Mouse (Mus musculus): Measurements from ENCODE around the gene Prrc2a.

Gene Prrc2a

DNA sequence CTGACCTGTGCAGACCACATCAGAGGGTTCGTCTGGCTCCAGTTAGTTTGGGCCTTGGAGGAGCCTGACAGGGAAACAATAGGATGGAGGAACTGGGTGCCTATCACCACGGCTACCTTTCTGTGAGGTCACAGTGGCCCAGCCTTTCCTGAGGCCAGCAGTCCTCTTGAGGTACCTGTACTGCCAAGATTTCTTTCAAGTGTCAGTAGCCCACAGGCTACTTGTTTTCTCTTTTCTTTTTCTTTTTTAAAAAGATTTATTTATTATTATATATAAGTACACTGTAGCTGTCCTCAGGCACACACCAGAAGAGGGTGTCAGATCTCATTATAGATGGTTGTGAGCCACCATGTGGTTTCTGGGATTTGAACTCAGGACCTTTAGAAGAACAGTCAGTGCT, 11.3 kb upstream of the Prrc2a start, which contains the start of gene Aif1:
Aif1 (minus strand) TSS at position 101 of the 400 bp plus-strand sequence.
- no peaks in the 10 kb centered on the region for H3K36me3 ChIP-seq (ENCODE audit: control insufficient read depth, insufficient read depth, low read length, poor library complexity, severe bottlenecking)
- H3K27me3 ChIP-seq (ENCODE audit: control insufficient read depth, insufficient read depth, low read length, poor library complexity, severe bottlenecking) = no peaks in the 10 kb centered on the region
- DNase-seq (ENCODE audit: low read depth, low spot score) = no peak

DNA sequence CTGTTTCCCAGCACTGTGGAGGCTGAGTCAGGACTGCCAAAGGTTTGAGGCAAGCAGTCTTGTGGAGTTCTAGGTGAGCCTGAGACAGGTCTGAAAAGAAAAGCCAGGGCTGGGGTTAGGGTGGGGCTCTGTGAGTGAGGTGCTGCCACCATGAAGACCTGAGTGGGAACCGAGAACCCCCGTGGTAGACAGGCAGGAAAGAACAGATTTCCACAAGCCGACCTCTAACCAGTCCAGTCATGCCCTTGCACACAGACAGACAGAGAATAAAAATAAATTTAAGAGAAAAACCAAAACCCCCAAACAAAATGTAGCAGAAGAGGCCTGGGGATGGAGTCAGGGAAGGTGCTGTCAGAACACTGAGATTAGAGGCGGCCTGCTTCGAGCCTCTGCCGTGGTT, 10.7 kb upstream of the Prrc2a start:
- DNase-seq (ENCODE audit: low read depth, low spot score) = peak; percentile 36
- no peaks in the 10 kb centered on the region for H3K27me3 ChIP-seq (ENCODE audit: control insufficient read depth, insufficient read depth, low read length, poor library complexity, severe bottlenecking)
- no peaks in the 10 kb centered on the region for H3K36me3 ChIP-seq (ENCODE audit: control insufficient read depth, insufficient read depth, low read length, poor library complexity, severe bottlenecking)

DNA sequence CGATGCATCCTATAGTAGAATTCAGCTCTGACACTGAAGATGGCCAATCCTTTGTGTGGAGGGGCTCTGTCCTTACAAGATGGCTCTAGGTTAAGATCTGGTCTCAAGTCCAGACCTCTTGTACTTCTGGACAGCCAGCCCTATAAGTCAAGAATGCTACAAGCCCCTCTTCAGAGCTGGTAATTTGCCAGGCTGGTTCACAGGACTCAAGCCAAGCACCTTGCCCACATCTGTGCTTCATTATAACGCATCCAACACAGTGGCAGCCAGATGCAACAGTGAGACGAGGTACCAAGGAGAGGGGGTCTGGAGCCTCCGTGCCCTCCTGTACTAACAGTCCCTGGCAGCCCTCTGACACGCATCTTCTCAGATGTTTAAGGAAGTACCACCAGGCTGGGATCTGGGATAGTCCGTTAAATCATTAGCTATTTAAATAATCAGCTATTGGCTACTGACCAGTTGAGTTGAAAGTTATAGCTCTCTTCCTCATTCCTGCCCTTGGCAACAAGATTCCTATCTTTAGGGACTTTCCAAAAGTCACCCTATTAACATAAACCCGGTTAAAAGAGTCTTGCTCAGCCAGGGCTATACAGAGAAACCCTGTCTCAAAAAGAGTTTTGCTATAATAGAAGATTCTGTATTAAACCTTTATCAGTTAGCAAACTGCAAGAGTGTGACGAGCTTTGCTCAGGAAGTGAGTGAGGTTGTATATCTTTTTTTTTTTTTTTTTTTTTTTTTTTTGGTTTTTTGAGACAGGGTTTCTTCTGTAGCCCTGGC, 9.7 kb upstream of the Prrc2a start:
- H3K27me3 ChIP-seq (ENCODE audit: control insufficient read depth, insufficient read depth, low read length, poor library complexity, severe bottlenecking) = no peaks in the 10 kb centered on the region
- no peak for DNase-seq (ENCODE audit: low read depth, low spot score)

GRCm38 (mm10) chr17:35173329-35173728, 8.6 kb upstream of the Prrc2a start:
- Histone ChIP-seq H3K27me3 (ENCODE audit: control insufficient read depth, insufficient read depth, low read length, poor library complexity, severe bottlenecking) (no peaks in the 10 kb centered on the region), H3K36me3 (ENCODE audit: control insufficient read depth, insufficient read depth, low read length, poor library complexity, severe bottlenecking) (no peaks in the 10 kb centered on the region)
- peak; percentile 74 for DNase-seq (ENCODE audit: low read depth, low spot score)

More for the DNA sequence above, 9.7 kb upstream of the Prrc2a start:
- H3K36me3 ChIP-seq (ENCODE audit: control insufficient read depth, insufficient read depth, low read length, poor library complexity, severe bottlenecking) = no peaks in the 10 kb centered on the region

GRCm38 (mm10) chr17:35172445-35173234, 7.9 kb upstream of the Prrc2a start:
- DNase-seq (ENCODE audit: low read depth, low spot score) = peak; percentile 45
- Histone ChIP-seq H3K36me3 (ENCODE audit: control insufficient read depth, insufficient read depth, low read length, poor library complexity, severe bottlenecking) (no peaks in the 10 kb centered on the region), H3K27me3 (ENCODE audit: control insufficient read depth, insufficient read depth, low read length, poor library complexity, severe bottlenecking) (no peaks in the 10 kb centered on the region)

GRCm38 (mm10) chr17:35168541-35169207, 4.0 kb upstream of the Prrc2a start:
- H3K36me3 ChIP-seq (ENCODE audit: control insufficient read depth, insufficient read depth, low read length, poor library complexity, severe bottlenecking) = no peaks in the 10 kb centered on the region
- no peaks in the 10 kb centered on the region for H3K27me3 ChIP-seq (ENCODE audit: control insufficient read depth, insufficient read depth, low read length, poor library complexity, severe bottlenecking)
- DNase-seq (ENCODE audit: low read depth, low spot score) = peak; percentile 89

DNA sequence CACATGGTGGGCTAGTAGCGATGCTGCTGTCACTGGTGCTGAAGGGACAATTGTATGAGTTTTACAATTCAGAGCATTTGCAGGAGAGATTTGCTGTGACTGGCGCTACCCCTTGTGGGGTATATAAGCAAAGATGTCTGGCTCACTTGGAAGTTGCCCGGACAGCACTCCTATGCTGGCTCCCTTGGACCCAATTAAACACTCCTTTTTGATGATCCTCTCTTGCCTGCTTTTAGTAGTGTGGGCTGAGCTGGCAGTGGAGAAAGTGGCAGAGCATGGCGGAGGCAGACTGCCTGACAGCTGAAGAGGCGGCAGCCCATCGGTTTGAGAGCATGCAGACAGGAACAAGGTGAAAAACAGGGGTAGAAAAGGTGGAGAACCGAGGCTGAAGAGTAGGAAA, 3.1 kb upstream of the Prrc2a start:
- H3K36me3 ChIP-seq (ENCODE audit: control insufficient read depth, insufficient read depth, low read length, poor library complexity, severe bottlenecking) = no peaks in the 10 kb centered on the region
- no peaks in the 10 kb centered on the region for H3K27me3 ChIP-seq (ENCODE audit: control insufficient read depth, insufficient read depth, low read length, poor library complexity, severe bottlenecking)
- DNase-seq (ENCODE audit: low read depth, low spot score) = no peak

DNA sequence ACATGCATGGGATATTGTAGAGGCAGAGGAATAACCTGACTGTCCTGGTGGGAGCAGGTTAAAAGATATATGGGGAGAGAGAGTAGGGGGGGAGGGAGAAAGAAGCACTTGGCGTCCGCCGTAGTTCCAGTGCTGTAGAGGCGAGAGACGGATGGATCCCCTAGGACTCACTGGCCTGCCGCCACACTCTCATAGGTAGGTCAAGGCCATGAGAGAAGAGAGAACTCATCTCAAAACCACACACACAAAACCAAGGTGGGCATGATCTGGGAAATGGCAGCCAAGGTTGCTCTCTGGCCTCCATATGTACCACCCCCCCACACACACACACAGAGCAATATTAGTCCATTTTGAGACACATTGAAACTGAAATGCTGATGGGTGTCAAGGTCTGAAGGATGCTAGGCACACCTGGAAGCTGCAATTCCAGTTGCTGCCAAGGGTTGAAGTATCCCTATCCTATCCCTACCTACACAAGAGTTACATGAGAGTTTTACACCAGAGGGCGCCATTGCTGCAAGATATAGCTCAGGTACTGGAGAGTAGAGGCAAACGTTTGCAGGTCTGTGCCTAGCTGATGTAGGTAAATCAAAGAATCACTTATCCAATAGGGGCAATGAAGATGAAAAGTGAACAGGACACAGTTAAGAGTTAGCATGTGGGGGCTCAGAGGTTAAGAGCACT, 1.8 kb upstream of the Prrc2a start:
- H3K27me3 ChIP-seq (ENCODE audit: control insufficient read depth, insufficient read depth, low read length, poor library complexity, severe bottlenecking) = no peaks in the 10 kb centered on the region
- peak; percentile 93 for DNase-seq (ENCODE audit: low read depth, low spot score)
- no peaks in the 10 kb centered on the region; the same call in 1 of the 2 replicates for H3K36me3 ChIP-seq (ENCODE audit: control insufficient read depth, insufficient read depth, low read length, poor library complexity, severe bottlenecking)

DNA sequence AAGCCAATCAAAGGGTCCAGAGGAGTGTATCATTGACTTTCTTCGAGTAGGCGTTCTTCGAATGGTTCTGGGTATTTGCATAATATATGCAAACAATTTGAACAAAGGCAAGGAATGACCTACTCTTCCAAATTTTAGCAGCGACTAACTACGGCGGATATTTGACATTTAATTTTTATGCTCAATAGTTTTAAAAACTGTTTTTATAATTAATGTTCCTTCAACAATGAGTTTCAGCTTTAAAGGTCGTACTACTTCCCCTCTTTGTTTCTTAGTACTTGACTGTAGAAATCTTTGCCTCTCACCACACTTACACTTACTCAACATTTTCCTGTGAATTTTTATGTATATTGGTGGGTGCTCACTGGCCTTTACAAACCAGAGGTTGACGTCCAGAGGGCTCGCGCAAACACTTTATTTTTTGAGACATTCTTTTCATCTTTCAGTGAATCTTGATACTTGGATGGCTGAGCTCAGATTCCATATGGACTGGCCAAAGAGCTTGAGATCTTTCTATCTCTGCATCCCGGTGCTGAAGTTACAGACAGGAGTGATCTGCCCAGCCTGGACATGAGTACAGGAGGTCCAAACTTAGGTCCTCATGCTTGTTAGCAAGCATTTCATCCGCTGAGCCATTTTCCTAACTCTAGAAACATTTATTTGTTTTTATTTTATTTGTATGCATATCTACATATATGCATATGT, 906 bp upstream of the Prrc2a start:
- H3K36me3 ChIP-seq (ENCODE audit: control insufficient read depth, insufficient read depth, low read length, poor library complexity, severe bottlenecking) = peaks cover 5% of the 10 kb centered on the region
- no peaks in the 10 kb centered on the region for H3K27me3 ChIP-seq (ENCODE audit: control insufficient read depth, insufficient read depth, low read length, poor library complexity, severe bottlenecking)
- DNase-seq (ENCODE audit: low read depth, low spot score) = no peak

GRCm38 (mm10) chr17:35164218-35164567, 504 bp downstream of the Prrc2a start:
- no peak for DNase-seq (ENCODE audit: low read depth, low spot score)
- peaks cover 15% of the 10 kb centered on the region for H3K36me3 ChIP-seq (ENCODE audit: control insufficient read depth, insufficient read depth, low read length, poor library complexity, severe bottlenecking)
- no peaks in the 10 kb centered on the region for H3K27me3 ChIP-seq (ENCODE audit: control insufficient read depth, insufficient read depth, low read length, poor library complexity, severe bottlenecking)

GRCm38 (mm10) chr17:35163326-35164081, 1.2 kb downstream of the Prrc2a start:
- Histone ChIP-seq H3K27me3 (ENCODE audit: control insufficient read depth, insufficient read depth, low read length, poor library complexity, severe bottlenecking) (no peaks in the 10 kb centered on the region), H3K36me3 (ENCODE audit: control insufficient read depth, insufficient read depth, low read length, poor library complexity, severe bottlenecking) (peaks cover 21% of the 10 kb centered on the region)
- no peak for DNase-seq (ENCODE audit: low read depth, low spot score)

DNA sequence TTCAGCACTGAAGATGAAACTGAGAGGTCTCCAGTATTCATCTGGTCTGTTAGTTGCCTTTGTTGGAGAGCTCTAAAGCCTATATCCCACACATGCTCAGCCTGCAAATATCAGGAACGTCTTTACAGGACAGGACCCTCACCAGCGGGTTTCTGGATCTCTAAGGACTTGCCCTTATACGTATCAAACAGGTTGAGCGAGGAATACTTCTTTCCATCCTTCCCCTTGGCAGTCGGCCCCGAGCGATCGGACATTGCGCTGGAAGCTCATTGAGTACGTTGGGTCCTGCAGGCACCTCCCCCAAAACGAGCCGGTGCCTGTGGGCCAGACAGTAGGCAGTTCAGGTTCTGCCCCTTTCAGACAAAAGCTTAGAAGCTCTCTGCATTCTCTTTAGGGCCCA, 2.0 kb downstream of the Prrc2a start:
- no peak for DNase-seq (ENCODE audit: low read depth, low spot score)
- Histone ChIP-seq H3K27me3 (ENCODE audit: control insufficient read depth, insufficient read depth, low read length, poor library complexity, severe bottlenecking) (no peaks in the 10 kb centered on the region), H3K36me3 (ENCODE audit: control insufficient read depth, insufficient read depth, low read length, poor library complexity, severe bottlenecking) (peaks cover 26% of the 10 kb centered on the region)

GRCm38 (mm10) chr17:35162121-35162520, 2.6 kb downstream of the Prrc2a start:
- H3K27me3 ChIP-seq (ENCODE audit: control insufficient read depth, insufficient read depth, low read length, poor library complexity, severe bottlenecking) = no peaks in the 10 kb centered on the region
- H3K36me3 ChIP-seq (ENCODE audit: control insufficient read depth, insufficient read depth, low read length, poor library complexity, severe bottlenecking) = peaks cover 31% of the 10 kb centered on the region
- no peak for DNase-seq (ENCODE audit: low read depth, low spot score)

Data from splenic B cell, adult 2 months (primary cell).